Mouse (Mus musculus): ENCODE results near the gene Slc25a42. TPM values are rescaled to one million over a fixed set of nuclear protein-coding genes. Genes with fewer than 3 reads are reported as not detected.
A peak's percentile ranks its signal among the peaks of the same experiment; 100 is the strongest.

Gene Slc25a42
- polyA plus RNA-seq, 1 experiment from 2014 or later, result 3.9 TPM

GRCm38 (mm10) chr8:70193238-70193637 lies 18.9 kb downstream of the Slc25a42 start:
- DNase-seq (ENCODE audit: low spot score) (no peak), ATAC-seq (replicated peaks; ENCODE audit: low FRiP score, low TSS enrichment, low read depth) (no peak)
- no peak overlapping the region for H3K4me2 ChIP-seq (ENCODE audit: low read length)
- no peak overlapping the region for H3K4me3 ChIP-seq (ENCODE audit: low read depth, low read length)
- H3K9me3 ChIP-seq (ENCODE audit: control insufficient read depth, low read length), result no peaks in the 10 kb centered on the region
- no peak overlapping the region for H3K27ac ChIP-seq (ENCODE audit: low read depth)
- H3K4me1 ChIP-seq (replicated peaks; ENCODE audit: control insufficient read depth, insufficient read depth, low read length), result no peaks in the 10 kb centered on the region
- H3K36me3 ChIP-seq (ENCODE audit: control insufficient read depth, insufficient read depth, low read length), result 0 out of 2 replicates have a peak, but pooled peaks cover 3% of the 10 kb centered on the region
- no peaks in the 10 kb centered on the region for H3K27me3 ChIP-seq (replicated peaks; ENCODE audit: control insufficient read depth, insufficient read depth, low read length)
- 67% methylated on average over 5 of the region's 5 CpGs for WGBS
- no peak overlapping the region for H3K9ac ChIP-seq (ENCODE audit: low read length)

GRCm38 (mm10) chr8:70188707-70189106 lies 23.4 kb downstream of the Slc25a42 start:
- no peak for DNase-seq (ENCODE audit: low spot score)
- 61% methylated on average over 7 of the region's 7 CpGs for WGBS
- no peaks in the 10 kb centered on the region for H3K9me3 ChIP-seq (ENCODE audit: control insufficient read depth, low read length)
- H3K27me3 ChIP-seq (replicated peaks; ENCODE audit: control insufficient read depth, insufficient read depth, low read length), result no peaks in the 10 kb centered on the region
- peaks cover 3% of the 10 kb centered on the region; the same call in 1 of the 2 replicates for H3K36me3 ChIP-seq (ENCODE audit: control insufficient read depth, insufficient read depth, low read length)
- H3K4me1 ChIP-seq (replicated peaks; ENCODE audit: control insufficient read depth, insufficient read depth, low read length), result no peaks in the 10 kb centered on the region
- ATAC-seq (replicated peaks; ENCODE audit: low FRiP score, low TSS enrichment, low read depth), result no peak
- no peak overlapping the region for H3K9ac ChIP-seq (ENCODE audit: low read length)
- H3K4me3 ChIP-seq (ENCODE audit: low read depth, low read length), result no peak overlapping the region
- H3K4me2 ChIP-seq (ENCODE audit: low read length), result no peak overlapping the region
- H3K27ac ChIP-seq (ENCODE audit: low read depth), result no peak overlapping the region

GRCm38 (mm10) chr8:70183194-70183593 lies 28.9 kb downstream of the Slc25a42 start:
- 86% methylated on average over 4 of the region's 4 CpGs for WGBS
- Histone ChIP-seq H3K9me3 (ENCODE audit: control insufficient read depth, low read length) (no peaks in the 10 kb centered on the region), H3K4me2 (ENCODE audit: low read length) (no peak overlapping the region), H3K9ac (ENCODE audit: low read length) (no peak overlapping the region), H3K27me3 (replicated peaks; ENCODE audit: control insufficient read depth, insufficient read depth, low read length) (no peaks in the 10 kb centered on the region), H3K36me3 (ENCODE audit: control insufficient read depth, insufficient read depth, low read length) (peaks cover 33% of the 10 kb centered on the region), H3K4me3 (ENCODE audit: low read depth, low read length) (no peak overlapping the region), H3K4me1 (replicated peaks; ENCODE audit: control insufficient read depth, insufficient read depth, low read length) (no peaks in the 10 kb centered on the region; the same call in 1 of the 2 replicates), H3K27ac (ENCODE audit: low read depth) (no peak overlapping the region)
- ATAC-seq (replicated peaks; ENCODE audit: low FRiP score, low TSS enrichment, low read depth) (no peak), DNase-seq (ENCODE audit: low spot score) (no peak)

- 28% methylated on average over 2 of the region's 2 CpGs for WGBS
- DNase-seq (ENCODE audit: low spot score), result no peak
- no peak overlapping the region for H3K9ac ChIP-seq (ENCODE audit: low read length)
- H3K36me3 ChIP-seq (ENCODE audit: control insufficient read depth, insufficient read depth, low read length), result peaks cover 41% of the 10 kb centered on the region
- H3K4me2 ChIP-seq (ENCODE audit: low read length), result no peak overlapping the region
- no peak overlapping the region for H3K4me3 ChIP-seq (ENCODE audit: low read depth, low read length)
- no peaks in the 10 kb centered on the region for H3K9me3 ChIP-seq (ENCODE audit: control insufficient read depth, low read length)
- H3K27me3 ChIP-seq (replicated peaks; ENCODE audit: control insufficient read depth, insufficient read depth, low read length), result no peaks in the 10 kb centered on the region
- H3K27ac ChIP-seq (ENCODE audit: low read depth), result no peak overlapping the region
- ATAC-seq (replicated peaks; ENCODE audit: low FRiP score, low TSS enrichment, low read depth), result peak; percentile 54
- no peaks in the 10 kb centered on the region; the same call in 1 of the 2 replicates for H3K4me1 ChIP-seq (replicated peaks; ENCODE audit: control insufficient read depth, insufficient read depth, low read length)
These were observed 30.2 kb downstream of the Slc25a42 start for GRCm38 (mm10) chr8:70181903-70182252.

- Histone ChIP-seq H3K4me3 (ENCODE audit: low read depth, low read length) (no peak overlapping the region), H3K9ac (ENCODE audit: low read length) (no peak overlapping the region), H3K36me3 (ENCODE audit: control insufficient read depth, insufficient read depth, low read length) (peaks cover 46% of the 10 kb centered on the region), H3K4me1 (replicated peaks; ENCODE audit: control insufficient read depth, insufficient read depth, low read length) (no peaks in the 10 kb centered on the region; the same call in 1 of the 2 replicates), H3K27me3 (replicated peaks; ENCODE audit: control insufficient read depth, insufficient read depth, low read length) (no peaks in the 10 kb centered on the region), H3K27ac (ENCODE audit: low read depth) (no peak overlapping the region), H3K4me2 (ENCODE audit: low read length) (no peak overlapping the region), H3K9me3 (ENCODE audit: control insufficient read depth, low read length) (no peaks in the 10 kb centered on the region)
- no peak for DNase-seq (ENCODE audit: low spot score)
- ATAC-seq (replicated peaks; ENCODE audit: low FRiP score, low TSS enrichment, low read depth), result no peak; the same call in 1 of the 2 replicates
- WGBS, result 61% methylated on average over 16 of the region's 16 CpGs
These were observed 30.7 kb downstream of the Slc25a42 start for GRCm38 (mm10) chr8:70181212-70181902.

GRCm38 (mm10) chr8:70179082-70179481 lies 33.0 kb downstream of the Slc25a42 start:
- Histone ChIP-seq H3K4me3 (ENCODE audit: low read depth, low read length) (no peak overlapping the region), H3K36me3 (ENCODE audit: control insufficient read depth, insufficient read depth, low read length) (peaks cover 46% of the 10 kb centered on the region), H3K27me3 (replicated peaks; ENCODE audit: control insufficient read depth, insufficient read depth, low read length) (no peaks in the 10 kb centered on the region), H3K4me2 (ENCODE audit: low read length) (no peak overlapping the region), H3K9me3 (ENCODE audit: control insufficient read depth, low read length) (no peaks in the 10 kb centered on the region), H3K4me1 (replicated peaks; ENCODE audit: control insufficient read depth, insufficient read depth, low read length) (no peaks in the 10 kb centered on the region; the same call in 1 of the 2 replicates), H3K9ac (ENCODE audit: low read length) (no peak overlapping the region), H3K27ac (ENCODE audit: low read depth) (no peak overlapping the region)
- DNase-seq (ENCODE audit: low spot score), result no peak
- WGBS, result 98% methylated on average over 4 of the region's 4 CpGs
- no peak for ATAC-seq (replicated peaks; ENCODE audit: low FRiP score, low TSS enrichment, low read depth)

- no peak overlapping the region for H3K9ac ChIP-seq (ENCODE audit: low read length)
- no peak for ATAC-seq (replicated peaks; ENCODE audit: low FRiP score, low TSS enrichment, low read depth)
- H3K36me3 ChIP-seq (ENCODE audit: control insufficient read depth, insufficient read depth, low read length), result peaks cover 44% of the 10 kb centered on the region
- 88% methylated on average over 2 of the region's 2 CpGs for WGBS
- no peak overlapping the region for H3K4me2 ChIP-seq (ENCODE audit: low read length)
- H3K27ac ChIP-seq (ENCODE audit: low read depth), result no peak overlapping the region
- no peak overlapping the region for H3K4me3 ChIP-seq (ENCODE audit: low read depth, low read length)
- H3K27me3 ChIP-seq (replicated peaks; ENCODE audit: control insufficient read depth, insufficient read depth, low read length), result no peaks in the 10 kb centered on the region
- DNase-seq (ENCODE audit: low spot score), result no peak
- no peaks in the 10 kb centered on the region for H3K9me3 ChIP-seq (ENCODE audit: control insufficient read depth, low read length)
- peaks cover 3% of the 10 kb centered on the region for H3K4me1 ChIP-seq (replicated peaks; ENCODE audit: control insufficient read depth, insufficient read depth, low read length)
These were observed 33.9 kb downstream of the Slc25a42 start for GRCm38 (mm10) chr8:70178231-70178630.

- Histone ChIP-seq H3K9me3 (ENCODE audit: control insufficient read depth, low read length) (no peaks in the 10 kb centered on the region), H3K4me1 (replicated peaks; ENCODE audit: control insufficient read depth, insufficient read depth, low read length) (peaks cover 11% of the 10 kb centered on the region), H3K27ac (ENCODE audit: low read depth) (no peak overlapping the region), H3K9ac (ENCODE audit: low read length) (no peak overlapping the region), H3K36me3 (ENCODE audit: control insufficient read depth, insufficient read depth, low read length) (peaks cover 12% of the 10 kb centered on the region), H3K4me2 (ENCODE audit: low read length) (no peak overlapping the region), H3K27me3 (replicated peaks; ENCODE audit: control insufficient read depth, insufficient read depth, low read length) (no peaks in the 10 kb centered on the region), H3K4me3 (ENCODE audit: low read depth, low read length) (no peak overlapping the region)
- no peak for DNase-seq (ENCODE audit: low spot score)
- no peak for ATAC-seq (replicated peaks; ENCODE audit: low FRiP score, low TSS enrichment, low read depth)
- WGBS, result 86% methylated on average over 7 of the region's 7 CpGs
These were observed 38.0 kb downstream of the Slc25a42 start for GRCm38 (mm10) chr8:70174079-70174478.

- Histone ChIP-seq H3K27me3 (replicated peaks; ENCODE audit: control insufficient read depth, insufficient read depth, low read length) (no peaks in the 10 kb centered on the region), H3K27ac (ENCODE audit: low read depth) (no peak overlapping the region), H3K4me3 (ENCODE audit: low read depth, low read length) (peak overlapping the region; percentile 75; the same call in 1 of the 2 replicates), H3K4me1 (replicated peaks; ENCODE audit: control insufficient read depth, insufficient read depth, low read length) (peaks cover 11% of the 10 kb centered on the region), H3K9me3 (ENCODE audit: control insufficient read depth, low read length) (no peaks in the 10 kb centered on the region), H3K36me3 (ENCODE audit: control insufficient read depth, insufficient read depth, low read length) (peaks cover 12% of the 10 kb centered on the region), H3K9ac (ENCODE audit: low read length) (no peak overlapping the region), H3K4me2 (ENCODE audit: low read length) (peak overlapping the region; percentile 62)
- DNase-seq (ENCODE audit: low spot score) (no peak), ATAC-seq (replicated peaks; ENCODE audit: low FRiP score, low TSS enrichment, low read depth) (no peak)
- WGBS, result 82% methylated on average over 5 of the region's 5 CpGs
These were observed 38.8 kb downstream of the Slc25a42 start for GRCm38 (mm10) chr8:70173320-70173719.

Measured in intestine, embryonic 14.5 days (tissue).